Mouse (Mus musculus) kidney, postnatal 0 days (tissue): ENCODE data around the gene Olfr145. TPM values are rescaled to one million over a fixed set of nuclear protein-coding genes. Genes with fewer than 3 reads are reported as not detected.

Experiments used
- ATAC-seq: fragments of 200-750 bp; cut with Nextera tagmentation; replicated peaks from 2 replicates; pipeline ENCODE4 v1.8.0; 2017; ENCODE audit warnings: low read depth, moderate number of reproducible peaks, moderate TSS enrichment, moderate library complexity; ENCODE audit not compliant: low FRiP score
- DNase-seq: peaks from one replicate; pipeline ENCODE4 v3.0.0-alpha.2; 2016; ENCODE audit warnings: low spot score
- H3K27ac ChIP-seq: fragments of 300-500 bp; sonication (generic); 2 replicates; pipeline ENCODE4 v1.5.1; 2014; ENCODE audit warnings: mild to moderate bottlenecking
- H3K27me3 ChIP-seq: fragments of 300-500 bp; sonication (generic); 2 replicates; pipeline ENCODE4 v1.6.1; 2014; ENCODE audit warnings: low read length, mixed read lengths; ENCODE audit not compliant: insufficient read depth
- H3K36me3 ChIP-seq: fragments of 300-500 bp; sonication (generic); 2 replicates; pipeline ENCODE4 v1.6.1; 2014; ENCODE audit warnings: low read length, mixed read lengths; ENCODE audit not compliant: insufficient read depth
- H3K4me1 ChIP-seq: fragments of 300-500 bp; sonication (generic); replicated peaks from 2 replicates; pipeline ENCODE4 v1.6.1; 2014; ENCODE audit warnings: antibody characterized with exemption, low read length, mixed read lengths; ENCODE audit not compliant: insufficient read depth
- H3K4me2 ChIP-seq: fragments of 300-500 bp; sonication (generic); 2 replicates; pipeline ENCODE4 v1.6.1; 2014; ENCODE audit warnings: mild to moderate bottlenecking, low read length, moderate library complexity, mixed read lengths
- H3K4me3 ChIP-seq: fragments of 300-500 bp; sonication (generic); replicated peaks from 2 replicates; pipeline ENCODE4 v1.5.1; 2014; ENCODE audit warnings: low read depth, low read length
- H3K9ac ChIP-seq: fragments of 300-500 bp; sonication (generic); 2 replicates; pipeline ENCODE4 v1.6.1; 2014; ENCODE audit warnings: low read depth, low read length
- H3K9me3 ChIP-seq: fragments of 300-500 bp; sonication (generic); replicated peaks from 2 replicates; pipeline ENCODE4 v1.6.1; 2016; ENCODE audit warnings: low read length, inconsistent platforms, mixed read lengths
- CTCF ChIP-seq: IDR thresholded peaks from 2 replicates; pipeline ENCODE4 v1.5.1; 2016; ENCODE audit warnings: antibody characterized with exemption, low read depth, mild to moderate bottlenecking, moderate library complexity
- WGBS: fragments of 180-500 bp; shearing (Covaris S2); extraction: QIAGEN DNeasy Blood & Tissue Kit; methylation state at CpG from one replicate; pipeline ENCODE4 v1.1.7; 2014; 5-methylcytosine and 5-hydroxymethylcytosine counted together
- polyA plus RNA-seq: library from polyadenylated mRNA; unstranded; fragments of >200 nt; fragmentation: Nextera tagmentation; extraction: Ambion mirVana; gene quantifications from 2 replicates; pipeline ENCODE4 v1.2.1, GENCODE M21; 2015

Gene Olfr145
- polyA plus RNA-seq, 1 experiment from 2014 or later: not detected

GRCm38 (mm10) chr9:37926019-37927013 is 29.8 kb downstream of the Olfr145 start:
- TF ChIP-seq CTCF: no peak
- no peak for ATAC-seq
- 54% methylated on average over 3 of the region's 3 CpGs for WGBS

GRCm38 (mm10) chr9:37932519-37932918 is 36.0 kb downstream of the Olfr145 start:
- H3K4me2 ChIP-seq: no peak overlapping the region
- peak; percentile 90 for TF ChIP-seq CTCF
- WGBS: 4% methylated on average over 11 of the region's 11 CpGs

More at GRCm38 (mm10) chr9:37926019-37927013, 29.8 kb downstream of the Olfr145 start:
- Histone ChIP-seq H3K36me3 (no peaks in the 10 kb centered on the region), H3K4me2 (no peak overlapping the region), H3K27me3 (no peaks in the 10 kb centered on the region), H3K9ac (no peak overlapping the region), H3K4me1 (no peaks in the 10 kb centered on the region), H3K27ac (no peak overlapping the region), H3K9me3 (no peaks in the 10 kb centered on the region), H3K4me3 (no peak overlapping the region)
- DNase-seq: no peak

GRCm38 (mm10) chr9:37934146-37934545 is 37.6 kb downstream of the Olfr145 start:
- no peak overlapping the region for H3K4me3 ChIP-seq
- DNase-seq (no peak), ATAC-seq (no peak)
- H3K36me3 ChIP-seq: no peaks in the 10 kb centered on the region
- H3K27ac ChIP-seq: no peak overlapping the region
- no peaks in the 10 kb centered on the region for H3K4me1 ChIP-seq
- no peaks in the 10 kb centered on the region for H3K27me3 ChIP-seq
- TF ChIP-seq CTCF: no peak
- no peaks in the 10 kb centered on the region for H3K9me3 ChIP-seq
- no peak overlapping the region for H3K4me2 ChIP-seq
- H3K9ac ChIP-seq: no peak overlapping the region

More at GRCm38 (mm10) chr9:37932519-37932918, 36.0 kb downstream of the Olfr145 start:
- no peaks in the 10 kb centered on the region for H3K36me3 ChIP-seq
- ATAC-seq: peak; percentile 66; the same call in 1 of the 2 replicates
- H3K27me3 ChIP-seq: no peaks in the 10 kb centered on the region
- no peak overlapping the region for H3K9ac ChIP-seq
- no peaks in the 10 kb centered on the region for H3K9me3 ChIP-seq
- no peak overlapping the region for H3K4me3 ChIP-seq
- DNase-seq: peak; percentile 88
- no peak overlapping the region for H3K27ac ChIP-seq
- H3K4me1 ChIP-seq: no peaks in the 10 kb centered on the region

GRCm38 (mm10) chr9:37941167-37941566 is 44.6 kb downstream of the Olfr145 start:
- Histone ChIP-seq H3K4me3 (no peak overlapping the region), H3K4me2 (no peak overlapping the region), H3K27ac (no peak overlapping the region), H3K9me3 (no peaks in the 10 kb centered on the region), H3K27me3 (no peaks in the 10 kb centered on the region), H3K36me3 (no peaks in the 10 kb centered on the region), H3K4me1 (no peaks in the 10 kb centered on the region), H3K9ac (no peak overlapping the region)
- WGBS: 87% methylated on average over 2 of the region's 2 CpGs
- DNase-seq (no peak), ATAC-seq (no peak)
- no peak for TF ChIP-seq CTCF

Other genes with a start within 250 kb of the Olfr145 start
- 135 and 144 TPM in 2 replicates for gene Tbrg1, start 239.4 kb upstream of the Olfr145 start, polyA plus RNA-seq
- gene Panx3, start 227.5 kb upstream of the Olfr145 start, polyA plus RNA-seq: 0.12 TPM in 1 of 2 replicates, not detected in the other
- gene Olfr160, start 180.5 kb upstream of the Olfr145 start, polyA plus RNA-seq: not detected in 2 replicates
- not detected in 2 replicates for gene Olfr874, start 151.6 kb upstream of the Olfr145 start, polyA plus RNA-seq
- 0.05 and 0.22 TPM in 2 replicates for gene Olfr875, start 124.9 kb upstream of the Olfr145 start, polyA plus RNA-seq
- gene Olfr876, start 93.7 kb upstream of the Olfr145 start, polyA plus RNA-seq: not detected in 2 replicates
- gene Olfr877, start 42.5 kb upstream of the Olfr145 start, polyA plus RNA-seq: not detected in 2 replicates
- gene Olfr878, start 21.1 kb downstream of the Olfr145 start, polyA plus RNA-seq: not detected in 2 replicates
- gene Olfr881, start 95.1 kb downstream of the Olfr145 start, polyA plus RNA-seq: not detected in 2 replicates
- not detected in 2 replicates for gene Olfr883, start 129.1 kb downstream of the Olfr145 start, polyA plus RNA-seq
- gene Olfr884, start 149.8 kb downstream of the Olfr145 start, polyA plus RNA-seq: not detected in 2 replicates
- gene Olfr885, start 164.6 kb downstream of the Olfr145 start, polyA plus RNA-seq: not detected in 2 replicates
- not detected in 2 replicates for gene Olfr887, start 187.3 kb downstream of the Olfr145 start, polyA plus RNA-seq
- not detected in 2 replicates for gene Olfr888, start 211.4 kb downstream of the Olfr145 start, polyA plus RNA-seq
- gene Olfr889, start 218.5 kb downstream of the Olfr145 start, polyA plus RNA-seq: 0.03 TPM in 1 of 2 replicates, not detected in the other
- gene Olfr890, start 245.8 kb downstream of the Olfr145 start, polyA plus RNA-seq: not detected in 2 replicates